In genomic region chr6:113799349-113799748, GRCm38 (mm10) we compare ENCODE assay signal across 12 mouse cellular contexts. TPM values are rescaled to one million over a fixed set of nuclear protein-coding genes. Genes with fewer than 3 reads are reported as not detected.
A peak's percentile ranks its signal among the peaks of the same experiment; 100 is the strongest.
DNase-seq lines count a peak whose midpoint lies in the region; ATAC-seq and TF ChIP-seq lines count a peak whose summit lies in the region.
"Had no signal": no experiment of that assay in that cellular context is flagged by ENCODE, and none has a peak within 500 bp of the region (broad histone marks: within the 10 kb centered on the region; RNA-seq: fewer than 3 reads in every experiment).

No protein-coding gene starts in this region.

- no peaks in the 10 kb centered on the region for H3K9me3 ChIP-seq in forebrain, embryonic 12.5 days
- no peaks in the 10 kb centered on the region for H3K9me3 ChIP-seq in hindbrain, embryonic 16.5 days (ENCODE audit: control insufficient read depth, low read length)
- no peaks in the 10 kb centered on the region for H3K9me3 ChIP-seq in neural tube, embryonic 14.5 days (ENCODE audit: control insufficient read depth, low read length)
- no peaks in the 10 kb centered on the region for H3K9me3 ChIP-seq in intestine, postnatal 0 days (ENCODE audit: control insufficient read depth)

- no peak overlapping the region for H3K9ac ChIP-seq in forebrain, embryonic 12.5 days
- H3K9ac ChIP-seq in hindbrain, embryonic 16.5 days (ENCODE audit: low read depth, low read length): no peak overlapping the region
- no peak overlapping the region for H3K9ac ChIP-seq in neural tube, embryonic 14.5 days (replicated peaks; ENCODE audit: low read depth, low read length)
- H3K9ac ChIP-seq in intestine, postnatal 0 days (ENCODE audit: low read depth, low read length): no peak overlapping the region

- no peak overlapping the region for H3K4me2 ChIP-seq in forebrain, embryonic 12.5 days
- no peak overlapping the region for H3K4me2 ChIP-seq in hindbrain, embryonic 16.5 days (ENCODE audit: low read length)
- H3K4me2 ChIP-seq in neural tube, embryonic 14.5 days (ENCODE audit: low read depth, low read length): no peak overlapping the region
- no peak overlapping the region for H3K4me2 ChIP-seq in intestine, postnatal 0 days (replicated peaks; ENCODE audit: low read depth)

- no peak for DNase-seq in layer of hippocampus, adult 2 months (ENCODE audit: low spot score in 2 of 2)
- DNase-seq in layer of hippocampus, adult 18-20 months (ENCODE audit: low spot score in 2 of 2): no peak
- no peak for DNase-seq in left cerebral cortex, postnatal 10 days (ENCODE audit: extremely low spot score in 1 of 2, low spot score in 2 of 2)
- DNase-seq in frontal cortex, postnatal 25 days (ENCODE audit: low spot score in 2 of 2): no peak
- DNase-seq: heart, adult 2 months; kidney, postnatal 25 days; lung, adult 2 months; spleen, adult 18-20 months had no signal

- WGBS in forebrain, embryonic 12.5 days: 36% methylated on average over 9 of the region's 9 CpGs
- WGBS in hindbrain, embryonic 16.5 days: 41% methylated on average over 9 of the region's 9 CpGs
- WGBS in neural tube, embryonic 14.5 days: 13% methylated on average over 9 of the region's 9 CpGs
- WGBS in intestine, postnatal 0 days: 55% methylated on average over 9 of the region's 9 CpGs

- no peak for TF ChIP-seq CTCF in layer of hippocampus, adult 2 months (conservative IDR thresholded peaks at IDR 0.05)
- TF ChIP-seq CTCF in intestine, postnatal 0 days (IDR thresholded peaks at IDR 0.05; ENCODE audit: low read depth): no peak

- intact Hi-C loops in left cerebral cortex, postnatal 10 days (cut with DNase I): no loop called here

- peak overlapping the region; percentile 43; the same call in 1 of the 2 replicates for H3K27ac ChIP-seq in layer of hippocampus, adult 2 months
- peak overlapping the region; percentile 65 for H3K27ac ChIP-seq in forebrain, embryonic 12.5 days
- peak overlapping the region; percentile 24 for H3K27ac ChIP-seq in hindbrain, embryonic 16.5 days (ENCODE audit: low read depth, low read length)
- H3K27ac ChIP-seq in neural tube, embryonic 14.5 days (ENCODE audit: low read depth, low read length): peak overlapping the region; percentile 56; the same call in 1 of the 2 replicates
- H3K27ac ChIP-seq in intestine, postnatal 0 days (ENCODE audit: low read depth, low read length): no peak overlapping the region
- H3K27ac ChIP-seq: heart, adult 2 months had no signal

- ATAC-seq in forebrain, embryonic 12.5 days (ENCODE audit: low FRiP score): peak; percentile 54
- peak; percentile 62 for ATAC-seq in hindbrain, embryonic 16.5 days
- ATAC-seq in neural tube, embryonic 14.5 days (ENCODE audit: low read depth): peak; percentile 87
- no peak for ATAC-seq in intestine, postnatal 0 days

- peaks cover 6% of the 10 kb centered on the region for H3K36me3 ChIP-seq in forebrain, embryonic 12.5 days (replicated peaks)
- peaks cover 15% of the 10 kb centered on the region for H3K36me3 ChIP-seq in hindbrain, embryonic 16.5 days (ENCODE audit: control insufficient read depth, insufficient read depth, low read length)
- H3K36me3 ChIP-seq in neural tube, embryonic 14.5 days (ENCODE audit: control insufficient read depth, insufficient read depth, low read length): peaks cover 4% of the 10 kb centered on the region; the same call in 1 of the 2 replicates
- H3K36me3 ChIP-seq in intestine, postnatal 0 days (ENCODE audit: control insufficient read depth, insufficient read depth): no peaks in the 10 kb centered on the region

- peaks cover 36% of the 10 kb centered on the region for H3K4me1 ChIP-seq in forebrain, embryonic 12.5 days
- H3K4me1 ChIP-seq in hindbrain, embryonic 16.5 days (ENCODE audit: control insufficient read depth, insufficient read depth, low read depth, low read length): peaks cover 10% of the 10 kb centered on the region
- peaks cover 29% of the 10 kb centered on the region for H3K4me1 ChIP-seq in neural tube, embryonic 14.5 days (ENCODE audit: control insufficient read depth, insufficient read depth, low read length)
- H3K4me1 ChIP-seq in intestine, postnatal 0 days (replicated peaks; ENCODE audit: control insufficient read depth, insufficient read depth, low read length): no peaks in the 10 kb centered on the region

- H3K27me3 ChIP-seq in forebrain, embryonic 12.5 days: peaks cover 18% of the 10 kb centered on the region
- no peaks in the 10 kb centered on the region for H3K27me3 ChIP-seq in hindbrain, embryonic 16.5 days (replicated peaks; ENCODE audit: control insufficient read depth, insufficient read depth, low read length)
- H3K27me3 ChIP-seq in neural tube, embryonic 14.5 days (ENCODE audit: control insufficient read depth, insufficient read depth, low read length): no peaks in the 10 kb centered on the region
- no peaks in the 10 kb centered on the region for H3K27me3 ChIP-seq in intestine, postnatal 0 days (replicated peaks; ENCODE audit: control insufficient read depth, insufficient read depth, low read length)

- H3K4me3 ChIP-seq in layer of hippocampus, adult 2 months: no peak overlapping the region
- H3K4me3 ChIP-seq in forebrain, embryonic 12.5 days (replicated peaks): no peak overlapping the region
- H3K4me3 ChIP-seq in hindbrain, embryonic 16.5 days (ENCODE audit: low read length): no peak overlapping the region
- H3K4me3 ChIP-seq in neural tube, embryonic 14.5 days (ENCODE audit: low read depth, low read length): no peak overlapping the region
- H3K4me3 ChIP-seq in intestine, postnatal 0 days (ENCODE audit: low read depth, low read length): no peak overlapping the region
- H3K4me3 ChIP-seq: heart, adult 2 months had no signal

RNA-seq across cellular contexts. Expression of gene Sec13, which starts 58.8 kb away (rescaled TPM):
- 10 to 100 TPM; 73.4 to 77.3 TPM for total RNA-seq in layer of hippocampus, adult 2 months (2021)
- total RNA-seq in layer of hippocampus, adult 18-20 months (2021): 10 to 100 TPM; 73.3 to 75.9 TPM
- polyA plus RNA-seq in forebrain, embryonic 12.5 days (2016; fragmentation: Nextera tagmentation; extraction: Ambion mirVana): 230 and 237 TPM in 2 replicates
- polyA plus RNA-seq in hindbrain, embryonic 16.5 days (2015; fragmentation: Nextera tagmentation; extraction: Ambion mirVana): 197 TPM in 2 replicates
- 191 and 210 TPM in 2 replicates for polyA plus RNA-seq in neural tube, embryonic 14.5 days (2014; fragmentation: Nextera tagmentation; extraction: Ambion mirVana)
- polyA plus RNA-seq in intestine, postnatal 0 days (2015; fragmentation: Nextera tagmentation; extraction: Ambion mirVana): 362 and 381 TPM in 2 replicates
- total RNA-seq in left cerebral cortex, postnatal 10 days (2021): 10 to 100 TPM; 78.7 to 80.2 TPM
